Mouse (Mus musculus): Measurements from ENCODE around the gene Slit1.

DNA sequence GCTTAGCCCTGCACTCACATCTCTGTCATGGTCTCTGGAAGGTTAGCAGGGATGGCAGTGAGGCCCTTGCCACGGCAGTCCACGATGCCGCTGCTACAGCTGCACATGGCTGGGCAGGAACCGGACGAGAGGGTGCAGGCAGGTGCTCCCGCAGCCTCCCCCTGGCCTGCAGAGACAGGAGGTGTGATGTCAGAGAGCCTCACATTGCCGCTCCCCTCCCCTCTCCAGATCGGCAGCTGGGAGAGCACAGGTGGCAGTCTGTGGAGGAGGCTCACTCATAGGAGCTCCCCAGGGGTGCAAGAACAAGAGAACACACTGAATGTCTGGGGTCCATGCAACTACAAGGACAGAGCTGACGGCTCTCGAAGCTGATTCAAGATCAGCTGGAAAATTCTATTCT is 94.1 kb downstream of the Slit1 start:
- TF ChIP-seq POLR2A (IDR thresholded peaks at IDR 0.05; ENCODE audit: borderline replicate concordance, extremely low read depth, insufficient read depth, insufficient read length, poor library complexity, severe bottlenecking) (no peak), CTCF (IDR thresholded peaks at IDR 0.05; ENCODE audit: borderline replicate concordance, extremely low read depth, insufficient read depth, insufficient read length) (no peak)
